Mouse (Mus musculus) bone marrow macrophage, adult 2 months (primary cell): ENCODE measurements at regions not wholly inside any gene's neighbourhood (a gene's known extent, or its start where the extent isn't known, plus 50 kb on each side); places are given as distances from the start of the nearest gene placed in this dataset.

ENCODE experiments used
- CTCF ChIP-seq: IDR thresholded peaks from 2 replicates; pipeline ENCODE4 v1.5.1; 2012; ENCODE audit warnings: low read depth, mild to moderate bottlenecking, low read length, moderate library complexity
- POLR2A ChIP-seq: IDR thresholded peaks from 2 replicates; pipeline ENCODE4 v1.6.1; 2012; ENCODE audit warnings: mild to moderate bottlenecking, low read depth, low read length, borderline replicate concordance

- TF ChIP-seq POLR2A (no peak), CTCF (no peak)
These were observed 136.3 kb downstream of the Cdca7 start for GRCm38 (mm10) chr2:72612221-72612620.
